Mouse (Mus musculus) stomach, postnatal 0 days (tissue): ENCODE data around the gene Gbf1.

Experiments
- CTCF ChIP-seq: IDR thresholded peaks from 2 replicates; pipeline ENCODE4 v1.5.1; 2016; ENCODE audit warnings: antibody characterized with exemption, low read depth, mild to moderate bottlenecking, moderate library complexity
- EP300 ChIP-seq: optimal IDR thresholded peaks from 2 replicates; pipeline ENCODE3; 2016; ENCODE audit warnings: antibody characterized with exemption

DNA sequence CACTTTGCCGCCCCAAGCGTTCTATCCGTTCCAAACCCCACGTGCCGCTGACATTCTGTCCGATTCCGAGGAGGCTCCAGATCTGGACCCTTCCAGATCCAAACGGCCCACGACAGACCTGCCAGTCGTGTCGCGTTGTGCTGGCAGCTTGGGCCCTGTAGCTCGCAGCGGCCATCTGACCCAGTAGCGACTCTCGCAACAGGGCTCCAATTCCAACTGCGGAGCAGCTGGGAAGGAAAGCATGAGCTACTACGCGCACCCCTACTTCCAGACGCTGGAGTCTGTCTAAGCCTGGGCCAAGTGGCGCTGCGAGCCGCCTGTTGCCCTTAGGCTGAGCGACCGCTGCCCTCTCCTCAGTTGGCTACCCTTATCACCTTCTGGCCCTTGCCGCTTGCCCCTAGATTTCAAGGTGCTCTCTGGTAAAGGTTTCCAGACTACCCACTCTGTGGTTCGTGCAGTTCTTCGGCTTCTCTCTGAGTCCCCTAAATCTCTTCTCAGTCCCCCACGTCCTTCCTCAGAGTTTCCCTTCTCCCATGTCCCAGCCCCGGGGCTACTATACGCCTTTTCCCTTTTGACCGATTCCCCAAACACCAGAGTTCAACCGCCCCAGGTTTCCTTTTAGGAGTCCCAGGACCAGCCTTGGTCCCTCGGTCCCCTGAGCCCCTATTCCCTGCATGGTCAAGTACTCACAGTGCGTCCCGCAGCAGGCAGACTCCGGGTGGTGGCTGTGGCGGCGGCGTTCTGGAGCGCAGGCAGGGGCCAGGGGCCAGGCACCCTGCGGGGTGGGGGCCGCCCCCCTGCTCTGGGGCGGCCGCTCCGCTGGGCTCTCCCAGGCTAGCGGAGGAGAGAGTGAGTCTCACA is 4.6 kb upstream of the Gbf1 start, which contains the start of gene Pitx3:
- TF ChIP-seq CTCF (no peak), EP300 (no peak)
